Mouse (Mus musculus): Measurements from ENCODE around the gene Hemk1. TPM values are rescaled to one million over a fixed set of nuclear protein-coding genes. Genes with fewer than 3 reads are reported as not detected.

Hemk1 gene
- 13.5 and 15.2 TPM in 2 replicates for polyA plus RNA-seq (2016; fragmentation: Nextera tagmentation; extraction: Ambion mirVana)

- no peaks in the 10 kb centered on the region for H3K9me3 ChIP-seq (replicated peaks)
- peaks cover under 1% of the 10 kb centered on the region; the same call in 1 of the 2 replicates for H3K36me3 ChIP-seq
- H3K4me3 ChIP-seq, result peak within 1 kb of the TSS; percentile 68
- DNase-seq (ENCODE audit: low spot score), result peak; percentile 81
- H3K4me1 ChIP-seq, result peaks cover 44% of the 10 kb centered on the region
- peaks cover 20% of the 10 kb centered on the region for H3K27me3 ChIP-seq (ENCODE audit: low read depth, poor library complexity, severe bottlenecking)
- WGBS, result 5% methylated on average over 30 of the region's 30 CpGs
- H3K27ac ChIP-seq (replicated peaks), result peak within 1 kb of the TSS; percentile 89
These were observed at the start of gene Hemk1 for GRCm38 (mm10) chr9:107338172-107338883. Gene Hemk1, minus strand, starts transcription at chr9:107338350.

- H3K4me3 ChIP-seq, result no peak overlapping the region
- WGBS, result 91% methylated on average over 3 of the region's 3 CpGs
- H3K4me1 ChIP-seq, result peaks cover 26% of the 10 kb centered on the region
- H3K36me3 ChIP-seq, result no peaks in the 10 kb centered on the region
- no peak for DNase-seq (ENCODE audit: low spot score)
- H3K9me3 ChIP-seq (replicated peaks), result no peaks in the 10 kb centered on the region
- peaks cover 38% of the 10 kb centered on the region for H3K27me3 ChIP-seq (ENCODE audit: low read depth, poor library complexity, severe bottlenecking)
- no peak overlapping the region for H3K27ac ChIP-seq (replicated peaks)
These were observed 49.6 kb upstream of the Hemk1 start for GRCm38 (mm10) chr9:107387708-107388107.

- Histone ChIP-seq H3K36me3 (no peaks in the 10 kb centered on the region), H3K4me3 (no peak overlapping the region), H3K4me1 (peaks cover 26% of the 10 kb centered on the region), H3K27me3 (ENCODE audit: low read depth, poor library complexity, severe bottlenecking) (peaks cover 48% of the 10 kb centered on the region), H3K27ac (replicated peaks) (no peak overlapping the region), H3K9me3 (replicated peaks) (no peaks in the 10 kb centered on the region)
- DNase-seq (ENCODE audit: low spot score), result no peak
- WGBS, result 66% methylated on average over 3 of the region's 3 CpGs
These were observed 48.6 kb upstream of the Hemk1 start for GRCm38 (mm10) chr9:107386722-107387121.

GRCm38 (mm10) chr9:107384396-107384795 is 46.2 kb upstream of the Hemk1 start:
- no peak for DNase-seq (ENCODE audit: low spot score)
- Histone ChIP-seq H3K27ac (replicated peaks) (no peak overlapping the region), H3K9me3 (replicated peaks) (no peaks in the 10 kb centered on the region), H3K27me3 (ENCODE audit: low read depth, poor library complexity, severe bottlenecking) (peaks cover 66% of the 10 kb centered on the region), H3K36me3 (no peaks in the 10 kb centered on the region), H3K4me3 (no peak overlapping the region), H3K4me1 (peaks cover 20% of the 10 kb centered on the region)
- 18% methylated on average over 3 of the region's 3 CpGs for WGBS

GRCm38 (mm10) chr9:107381723-107382122 is 43.6 kb upstream of the Hemk1 start:
- no peaks in the 10 kb centered on the region for H3K36me3 ChIP-seq
- H3K27me3 ChIP-seq (ENCODE audit: low read depth, poor library complexity, severe bottlenecking), result peaks cover 90% of the 10 kb centered on the region
- WGBS, result 13% methylated on average over 8 of the region's 8 CpGs
- DNase-seq (ENCODE audit: low spot score), result peak; percentile 40
- peaks cover 26% of the 10 kb centered on the region for H3K4me1 ChIP-seq
- H3K9me3 ChIP-seq (replicated peaks), result no peaks in the 10 kb centered on the region
- no peak overlapping the region for H3K4me3 ChIP-seq
- H3K27ac ChIP-seq (replicated peaks), result no peak overlapping the region

- H3K36me3 ChIP-seq, result no peaks in the 10 kb centered on the region
- H3K9me3 ChIP-seq (replicated peaks), result no peaks in the 10 kb centered on the region
- H3K27ac ChIP-seq (replicated peaks), result peak overlapping the region; percentile 76
- peaks cover 28% of the 10 kb centered on the region for H3K4me1 ChIP-seq
- WGBS, result under 1% methylated on average over 35 of the region's 35 CpGs
- peak overlapping the region; percentile 62 for H3K4me3 ChIP-seq
- peaks cover 99% of the 10 kb centered on the region for H3K27me3 ChIP-seq (ENCODE audit: low read depth, poor library complexity, severe bottlenecking)
- peak; percentile 60 for DNase-seq (ENCODE audit: low spot score)
These were observed 39.9 kb upstream of the Hemk1 start for GRCm38 (mm10) chr9:107377961-107378512.

- WGBS, result 21% methylated on average over 5 of the region's 5 CpGs
- no peaks in the 10 kb centered on the region for H3K36me3 ChIP-seq
- H3K27ac ChIP-seq (replicated peaks), result no peak overlapping the region
- no peak overlapping the region for H3K4me3 ChIP-seq
- H3K27me3 ChIP-seq (ENCODE audit: low read depth, poor library complexity, severe bottlenecking), result peaks cover 92% of the 10 kb centered on the region
- H3K9me3 ChIP-seq (replicated peaks), result no peaks in the 10 kb centered on the region
- DNase-seq (ENCODE audit: low spot score), result peak; percentile 35
- peaks cover 34% of the 10 kb centered on the region for H3K4me1 ChIP-seq
These were observed 37.3 kb upstream of the Hemk1 start for GRCm38 (mm10) chr9:107375451-107375850.

GRCm38 (mm10) chr9:107374623-107375022 is 36.5 kb upstream of the Hemk1 start:
- no peak overlapping the region for H3K27ac ChIP-seq (replicated peaks)
- 8% methylated on average over 8 of the region's 8 CpGs for WGBS
- H3K4me3 ChIP-seq, result no peak overlapping the region
- no peak for DNase-seq (ENCODE audit: low spot score)
- H3K4me1 ChIP-seq, result peaks cover 43% of the 10 kb centered on the region
- H3K27me3 ChIP-seq (ENCODE audit: low read depth, poor library complexity, severe bottlenecking), result peaks cover 91% of the 10 kb centered on the region
- H3K9me3 ChIP-seq (replicated peaks), result no peaks in the 10 kb centered on the region
- H3K36me3 ChIP-seq, result no peaks in the 10 kb centered on the region

GRCm38 (mm10) chr9:107372441-107372840 is 34.3 kb upstream of the Hemk1 start:
- Histone ChIP-seq H3K27me3 (ENCODE audit: low read depth, poor library complexity, severe bottlenecking) (peaks cover 84% of the 10 kb centered on the region), H3K4me1 (peaks cover 33% of the 10 kb centered on the region), H3K27ac (replicated peaks) (no peak overlapping the region), H3K36me3 (no peaks in the 10 kb centered on the region), H3K9me3 (replicated peaks) (no peaks in the 10 kb centered on the region), H3K4me3 (no peak overlapping the region)
- WGBS, result 77% methylated on average over 4 of the region's 4 CpGs
- DNase-seq (ENCODE audit: low spot score), result no peak

- WGBS, result 18% methylated on average over 4 of the region's 4 CpGs
- Histone ChIP-seq H3K4me1 (peaks cover 26% of the 10 kb centered on the region), H3K27ac (replicated peaks) (peak overlapping the region; percentile 6), H3K9me3 (replicated peaks) (no peaks in the 10 kb centered on the region), H3K27me3 (ENCODE audit: low read depth, poor library complexity, severe bottlenecking) (peaks cover 64% of the 10 kb centered on the region), H3K4me3 (no peak overlapping the region), H3K36me3 (no peaks in the 10 kb centered on the region)
- DNase-seq (ENCODE audit: low spot score), result no peak
These were observed 31.9 kb upstream of the Hemk1 start for GRCm38 (mm10) chr9:107370106-107370463.

GRCm38 (mm10) chr9:107369270-107370105 is 31.3 kb upstream of the Hemk1 start:
- Histone ChIP-seq H3K4me1 (peaks cover 20% of the 10 kb centered on the region), H3K9me3 (replicated peaks) (no peaks in the 10 kb centered on the region), H3K27me3 (ENCODE audit: low read depth, poor library complexity, severe bottlenecking) (peaks cover 58% of the 10 kb centered on the region), H3K36me3 (no peaks in the 10 kb centered on the region), H3K4me3 (no peak overlapping the region), H3K27ac (replicated peaks) (peak overlapping the region; percentile 6)
- no peak for DNase-seq (ENCODE audit: low spot score)
- 37% methylated on average over 10 of the region's 10 CpGs for WGBS

GRCm38 (mm10) chr9:107368302-107368701 is 30.2 kb upstream of the Hemk1 start:
- H3K4me1 ChIP-seq, result peaks cover 19% of the 10 kb centered on the region
- WGBS, result 90% methylated on average over 1 of the region's 1 CpGs
- no peaks in the 10 kb centered on the region for H3K9me3 ChIP-seq (replicated peaks)
- no peak overlapping the region for H3K4me3 ChIP-seq
- peaks cover 47% of the 10 kb centered on the region for H3K27me3 ChIP-seq (ENCODE audit: low read depth, poor library complexity, severe bottlenecking)
- H3K36me3 ChIP-seq, result no peaks in the 10 kb centered on the region
- no peak overlapping the region for H3K27ac ChIP-seq (replicated peaks)
- DNase-seq (ENCODE audit: low spot score), result no peak

GRCm38 (mm10) chr9:107366644-107367043 is 28.5 kb upstream of the Hemk1 start:
- peak; percentile 64 for DNase-seq (ENCODE audit: low spot score)
- Histone ChIP-seq H3K9me3 (replicated peaks) (no peaks in the 10 kb centered on the region), H3K4me3 (no peak overlapping the region), H3K27ac (replicated peaks) (no peak overlapping the region), H3K27me3 (ENCODE audit: low read depth, poor library complexity, severe bottlenecking) (peaks cover 35% of the 10 kb centered on the region), H3K4me1 (peaks cover 19% of the 10 kb centered on the region), H3K36me3 (no peaks in the 10 kb centered on the region)
- WGBS, result 11% methylated on average over 3 of the region's 3 CpGs

All from midbrain, embryonic 10.5 days (tissue).